ENCODE assay signal across 27 mouse cellular contexts in genomic region chr6:5506271-5506670, GRCm38 (mm10). TPM values are rescaled to one million over a fixed set of nuclear protein-coding genes. Genes with fewer than 3 reads are reported as not detected.
DNase-seq lines count a peak whose midpoint lies in the region; ATAC-seq and TF ChIP-seq lines count a peak whose summit lies in the region.
"Had no signal": no experiment of that assay in that cellular context is flagged by ENCODE, and none has a peak within 500 bp of the region (broad histone marks: within the 10 kb centered on the region; RNA-seq: fewer than 3 reads in every experiment).

No protein-coding gene starts in this region.

- ATAC-seq in lung, postnatal 0 days: peak; percentile 12; the same call in 1 of the 2 replicates
- ATAC-seq: activated CD4-positive, CD25-positive, alpha-beta regulatory T cell, adult 4 months; CD4-positive, CD25-positive, alpha-beta regulatory T cell, adult 4 months; forebrain, embryonic 13.5 days; forebrain, embryonic 15.5 days; forebrain, postnatal 0 days; Patski had no signal

- DNase-seq in lung, postnatal 0 days (ENCODE audit: low spot score): peak; percentile 58
- DNase-seq in lung, adult 18-20 months: no peak
- DNase-seq in lung, postnatal 36 days: peak; percentile 26
- no peak for DNase-seq in lung, postnatal 10 days
- DNase-seq in thymus, postnatal 25 days: no peak
- DNase-seq: adrenal gland, adult 8-10 months; adrenal gland, postnatal 14 days; adrenal gland, postnatal 36 days; B cell, adult 2 months; cerebellum, adult 11 months; cerebellum, adult 18-20 months; cerebellum, adult 8-10 months; cerebellum, adult 9-11 months; cerebellum, postnatal 14 days; cerebellum, postnatal 36 days; embryo, embryonic 11 days; forebrain, postnatal 0 days had no signal

- H3K27me3 ChIP-seq in lung, postnatal 0 days (replicated peaks; ENCODE audit: insufficient read depth, low read length): no peaks in the 10 kb centered on the region
- H3K27me3 ChIP-seq: CH12.LX; embryonic facial prominence, embryonic 13.5 days; embryonic facial prominence, embryonic 15.5 days; forebrain, embryonic 13.5 days; forebrain, embryonic 15.5 days; Patski had no signal

- H3K4me1 ChIP-seq in lung, postnatal 0 days (ENCODE audit: insufficient read depth, low read depth, low read length): peaks cover 11% of the 10 kb centered on the region; the same call in 1 of the 2 replicates
- H3K4me1 ChIP-seq: embryonic facial prominence, embryonic 15.5 days; forebrain, embryonic 13.5 days; forebrain, embryonic 15.5 days had no signal

- H3K4me2 ChIP-seq in lung, postnatal 0 days (replicated peaks; ENCODE audit: low read depth, low read length): no peak overlapping the region
- H3K4me2 ChIP-seq: embryonic facial prominence, embryonic 13.5 days; embryonic facial prominence, embryonic 15.5 days; forebrain, embryonic 13.5 days; forebrain, embryonic 15.5 days had no signal

- no peak for TF ChIP-seq CTCF in lung, postnatal 0 days (IDR thresholded peaks at IDR 0.05)

- no peaks in the 10 kb centered on the region for H3K36me3 ChIP-seq in lung, postnatal 0 days (ENCODE audit: insufficient read depth, low read length)
- H3K36me3 ChIP-seq: embryonic facial prominence, embryonic 13.5 days; embryonic facial prominence, embryonic 15.5 days; forebrain, embryonic 15.5 days; G1E had no signal

- peak; percentile 63 for TF ChIP-seq EP300 in lung, postnatal 0 days (IDR thresholded peaks at IDR 0.05)

- 61% methylated on average over 3 of the region's 3 CpGs for WGBS in lung, postnatal 0 days

- H3K9ac ChIP-seq in lung, postnatal 0 days (replicated peaks; ENCODE audit: low read depth): no peak overlapping the region
- H3K9ac ChIP-seq: embryonic facial prominence, embryonic 13.5 days; embryonic facial prominence, embryonic 15.5 days; forebrain, embryonic 13.5 days; forebrain, embryonic 15.5 days; forebrain, postnatal 0 days had no signal

- no peaks in the 10 kb centered on the region for H3K9me3 ChIP-seq in lung, postnatal 0 days (ENCODE audit: low read length)
- H3K9me3 ChIP-seq: embryonic facial prominence, embryonic 13.5 days; embryonic facial prominence, embryonic 15.5 days; forebrain, embryonic 13.5 days; forebrain, embryonic 15.5 days; G1E had no signal

- no peak overlapping the region for H3K27ac ChIP-seq in lung, postnatal 0 days (ENCODE audit: low read length)
- H3K27ac ChIP-seq: embryonic facial prominence, embryonic 13.5 days; embryonic facial prominence, embryonic 15.5 days; forebrain, embryonic 13.5 days; forebrain, embryonic 15.5 days had no signal

- no peak overlapping the region for H3K4me3 ChIP-seq in lung, postnatal 0 days (ENCODE audit: low read depth, low read length)
- H3K4me3 ChIP-seq: embryonic facial prominence, embryonic 13.5 days; embryonic facial prominence, embryonic 15.5 days; erythroblast, embryonic 14.5 days; forebrain, embryonic 13.5 days; forebrain, embryonic 15.5 days had no signal

RNA-seq across cellular contexts. Expression of gene Pdk4, which starts 10.2 kb away (rescaled TPM):
- polyA plus RNA-seq in lung, postnatal 0 days (2015; fragmentation: Nextera tagmentation; extraction: Ambion mirVana): 4.5 and 8.4 TPM in 2 replicates
- polyA plus RNA-seq: activated CD4-positive, CD25-positive, alpha-beta regulatory T cell, adult 4 months; CD4-positive, CD25-positive, alpha-beta regulatory T cell, adult 4 months; erythroblast, embryonic 14.5 days; G1E had no signal

Comparison
In these comparisons a context has a peak if more than half of its experiments do, and no peak if none do; other contexts are left out.
1. DNase-seq: peak in lung, postnatal 0 days (single experiment) and lung, postnatal 36 days (single experiment); none in lung, adult 18-20 months (0 of 2), lung, postnatal 10 days (single experiment) and thymus, postnatal 25 days (single experiment).